Mouse (Mus musculus): ENCODE results near the gene 4922502D21Rik.

4922502D21Rik gene

GRCm38 (mm10) chr6:129312499-129312898 is 19.1 kb downstream of the 4922502D21Rik start:
- no peak for DNase-seq (ENCODE audit: low read depth, low spot score)

- DNase-seq (ENCODE audit: low read depth, low spot score), result no peak
Measured at GRCm38 (mm10) chr6:129304180-129304579, 27.4 kb downstream of the 4922502D21Rik start.

GRCm38 (mm10) chr6:129288708-129289107 is 42.9 kb downstream of the 4922502D21Rik start:
- DNase-seq (ENCODE audit: low read depth, low spot score), result no peak

- no peak for DNase-seq (ENCODE audit: low read depth, low spot score)
Measured at GRCm38 (mm10) chr6:129284384-129285104, 47.1 kb downstream of the 4922502D21Rik start.

- no peak for DNase-seq (ENCODE audit: low read depth, low spot score)
Measured at GRCm38 (mm10) chr6:129283271-129283670, 48.3 kb downstream of the 4922502D21Rik start.

- no peak for DNase-seq (ENCODE audit: low read depth, low spot score)
Measured at GRCm38 (mm10) chr6:129276483-129276882, 55.1 kb downstream of the 4922502D21Rik start.

GRCm38 (mm10) chr6:129275624-129276203 is 55.9 kb downstream of the 4922502D21Rik start:
- DNase-seq (ENCODE audit: low read depth, low spot score), result no peak

GRCm38 (mm10) chr6:129275220-129275619 is 56.4 kb downstream of the 4922502D21Rik start, which contains the start of gene Cd69:
Cd69 (minus strand) TSS chr6:129275436.
- DNase-seq (ENCODE audit: low read depth, low spot score), result no peak

GRCm38 (mm10) chr6:129274476-129274875 is 57.1 kb downstream of the 4922502D21Rik start:
- no peak for DNase-seq (ENCODE audit: low read depth, low spot score)

- DNase-seq (ENCODE audit: low read depth, low spot score), result no peak
Measured at GRCm38 (mm10) chr6:129273662-129274061, 57.9 kb downstream of the 4922502D21Rik start.

Measured in retina, adult 2 months (tissue).